Mouse (Mus musculus) spleen, postnatal 14 days (tissue): ENCODE measurements around the gene Tbc1d5.

Source experiments
- DNase-seq, 2 experiments: peaks; one replicate each; pipeline ENCODE4 v3.0.0; 2021 to 2022; ENCODE audit warnings: low spot score in 2 of 2

Tbc1d5 gene

DNA sequence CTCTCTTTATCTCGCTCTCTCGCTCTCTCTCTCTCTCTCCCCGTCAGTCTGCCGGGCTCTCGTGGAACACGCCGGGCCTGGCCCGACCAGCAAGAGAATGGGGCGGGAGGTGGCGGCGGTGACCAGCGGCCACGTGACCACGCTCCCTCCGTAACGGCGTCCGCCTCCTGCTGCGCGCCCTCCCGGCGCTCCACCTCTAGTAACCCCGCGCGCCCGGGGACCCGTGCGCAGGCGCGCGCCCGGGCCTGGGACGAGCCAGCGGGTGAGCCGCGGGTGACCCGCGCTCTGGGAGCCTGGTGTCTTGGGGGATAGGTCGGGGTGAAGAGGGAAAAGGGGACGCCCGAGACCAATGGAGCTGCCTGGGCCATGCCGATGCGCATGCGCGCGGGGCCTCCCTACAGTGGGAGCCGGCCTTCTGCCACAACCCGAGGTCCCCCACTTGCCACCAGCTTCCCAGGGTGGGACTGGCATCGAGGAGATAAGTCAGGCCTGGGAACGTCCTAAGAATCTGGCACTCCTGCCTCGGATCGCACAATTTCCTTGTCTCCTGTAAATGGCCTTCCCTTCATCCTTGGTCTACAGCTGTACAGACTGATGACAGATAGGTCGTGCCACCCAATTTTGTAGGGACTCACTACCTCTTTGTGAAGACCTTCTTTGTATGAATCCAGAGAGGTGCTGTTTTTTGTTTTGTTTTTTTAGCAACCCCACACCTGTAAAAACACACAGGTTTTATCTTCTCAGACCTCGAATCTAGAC lies at the start of gene Tbc1d5:
Tbc1d5 (minus strand) TSS at position 158 of the 759 bp plus-strand sequence.
- peak; percentile 80 to 86 for DNase-seq

DNA sequence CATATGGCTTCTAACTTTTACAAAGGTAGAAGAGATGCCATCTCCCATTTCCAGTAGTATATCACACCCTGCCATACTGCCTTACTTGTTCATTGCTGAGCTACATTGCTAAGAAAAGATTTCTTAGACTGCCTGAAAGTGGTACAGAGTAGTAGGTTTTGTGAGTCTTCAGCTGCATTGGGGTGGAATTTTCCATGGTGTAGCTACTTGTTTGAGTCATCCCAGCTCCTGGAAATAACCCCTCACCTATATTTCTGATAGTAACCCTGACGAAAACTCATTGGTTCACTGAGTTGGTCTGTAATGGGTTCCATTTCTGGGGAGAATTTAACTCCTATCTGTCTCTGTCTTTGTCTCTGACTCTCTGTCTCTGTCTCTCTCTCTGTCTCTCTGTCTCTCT lies 46.9 kb upstream of the Tbc1d5 start:
- no peak for DNase-seq

DNA sequence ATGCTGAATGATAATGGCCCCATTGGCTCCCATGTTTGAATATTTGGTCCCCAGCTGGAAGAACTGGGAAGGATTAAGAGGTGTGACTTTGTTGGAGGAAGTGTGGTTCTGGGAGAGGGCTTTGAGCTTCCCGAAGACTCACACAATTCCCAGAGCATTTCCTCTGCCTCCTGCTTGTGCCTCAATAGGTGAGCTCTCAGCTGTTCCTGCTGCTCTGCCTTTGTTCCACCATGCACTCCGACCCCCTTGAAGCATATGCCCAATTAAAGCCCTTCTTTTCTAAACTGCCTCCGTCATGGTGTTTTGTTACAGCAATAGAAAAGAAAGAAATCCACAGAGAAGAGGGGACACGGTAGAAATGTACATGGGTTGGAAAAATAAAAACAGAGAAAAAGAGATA lies 44.0 kb upstream of the Tbc1d5 start:
- DNase-seq = no peak

DNA sequence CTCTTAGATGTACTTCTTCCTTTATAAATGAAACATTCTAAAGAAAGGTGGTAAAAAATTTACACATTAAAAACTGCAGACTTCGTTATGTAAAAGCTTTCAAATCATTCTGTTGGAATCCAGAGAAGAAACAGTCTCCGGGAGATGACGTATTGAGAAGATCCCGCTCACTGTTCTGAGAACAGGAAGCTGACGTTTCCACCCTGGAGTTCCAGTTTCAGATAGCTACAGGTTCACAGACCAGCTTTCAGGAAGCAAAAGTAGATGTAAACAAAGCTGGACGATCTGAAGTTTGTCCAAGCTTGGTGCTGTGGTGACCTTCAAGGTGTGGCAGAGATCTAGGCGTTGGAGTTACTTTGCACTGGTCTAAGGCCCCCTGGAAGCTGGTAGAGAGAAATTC lies 41.9 kb upstream of the Tbc1d5 start:
- DNase-seq = no peak

DNA sequence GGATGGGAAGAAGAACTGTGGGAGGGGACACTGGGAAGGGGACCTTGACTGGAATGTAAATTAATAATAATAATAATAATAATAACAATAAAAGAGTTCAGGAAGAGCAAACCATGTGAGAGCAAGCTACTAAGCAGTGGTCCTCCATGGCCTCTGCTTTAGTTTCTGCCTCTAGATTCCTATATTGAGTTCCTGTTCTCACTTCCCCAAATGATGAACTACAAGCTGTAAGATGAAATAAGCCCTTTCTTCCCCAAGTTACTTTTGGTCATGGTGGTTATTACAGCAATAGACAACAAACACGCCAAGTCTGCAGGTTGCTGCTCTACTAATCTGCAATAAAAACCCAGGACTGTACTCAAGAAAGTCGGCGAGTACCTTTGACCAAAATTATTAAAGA lies 40.7 kb upstream of the Tbc1d5 start:
- DNase-seq = no peak

DNA sequence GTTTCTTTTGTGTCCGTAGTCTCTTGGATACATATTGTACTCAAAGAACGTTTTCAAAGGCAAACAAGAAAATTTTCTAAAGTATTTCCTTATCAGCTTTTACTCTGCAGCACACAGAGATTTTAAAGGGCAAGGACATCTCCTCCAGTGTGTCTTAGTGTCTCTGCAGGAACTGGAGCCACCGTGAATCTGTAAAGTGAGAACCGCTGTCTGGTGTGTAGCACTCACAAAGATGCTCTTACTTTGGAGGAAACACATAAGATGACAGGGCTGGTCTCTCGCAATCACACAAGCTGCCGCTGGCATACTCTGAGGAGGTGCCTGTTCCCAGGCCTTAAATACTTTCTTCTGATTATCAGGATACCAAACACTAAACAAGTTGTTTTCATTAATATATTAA lies 37.3 kb upstream of the Tbc1d5 start:
- DNase-seq = no peak

DNA sequence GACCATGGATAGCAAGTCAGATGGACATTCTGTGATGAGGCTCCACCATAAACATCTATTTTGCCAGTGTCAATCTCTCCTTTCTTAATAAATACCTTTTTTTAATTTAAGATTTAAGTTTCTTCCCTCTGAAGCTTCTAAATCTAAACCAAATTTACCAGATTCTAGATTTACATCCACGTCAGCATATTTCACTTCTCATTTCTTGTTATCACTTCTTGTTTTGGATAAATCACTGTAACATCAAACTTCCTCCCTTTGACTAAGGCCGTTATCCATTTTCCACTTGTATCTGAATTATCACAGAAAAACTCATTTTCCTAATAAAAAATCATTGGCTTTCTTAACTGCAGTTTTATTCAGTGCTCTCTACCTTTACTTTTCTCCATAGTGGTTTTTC lies 30.4 kb upstream of the Tbc1d5 start:
- no peak for DNase-seq

DNA sequence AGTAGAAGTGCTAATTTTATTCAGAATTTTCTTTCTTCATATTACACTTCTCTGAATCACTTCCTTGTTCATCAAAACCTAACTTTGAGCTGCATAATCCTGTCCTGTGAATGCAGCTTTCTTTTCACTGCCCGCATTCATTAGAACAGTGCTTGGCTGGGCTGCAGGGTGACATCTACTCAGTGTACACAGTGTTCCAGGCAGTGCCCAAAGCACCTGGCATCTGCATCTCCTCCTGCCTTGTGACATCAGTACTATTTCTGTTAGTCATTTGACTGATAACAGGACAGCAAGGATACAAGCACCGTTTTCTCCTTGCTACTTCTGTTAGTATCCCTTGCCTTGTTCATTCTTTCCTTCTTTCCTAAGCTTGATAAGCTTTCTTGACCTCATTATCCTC lies 25.5 kb upstream of the Tbc1d5 start:
- no peak for DNase-seq

DNA sequence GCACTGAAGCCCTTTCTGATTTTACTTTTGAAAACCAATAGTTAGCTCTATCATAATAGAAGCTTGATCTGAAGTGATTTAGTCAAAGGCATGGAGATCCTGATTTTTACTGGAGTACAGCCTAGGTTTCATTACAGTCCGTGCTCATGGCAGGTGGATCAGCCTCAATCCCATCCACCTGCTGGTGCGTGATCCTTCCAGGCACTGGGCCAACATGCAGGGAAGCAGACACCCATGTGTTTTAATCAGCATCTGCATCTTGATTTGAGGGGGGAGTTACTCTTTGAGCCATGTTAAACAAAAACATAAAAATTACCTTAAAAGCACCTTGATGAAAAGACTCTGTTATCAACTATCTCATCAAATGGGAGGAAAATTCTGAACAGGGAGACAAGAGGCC lies 16.4 kb upstream of the Tbc1d5 start:
- no peak for DNase-seq

DNA sequence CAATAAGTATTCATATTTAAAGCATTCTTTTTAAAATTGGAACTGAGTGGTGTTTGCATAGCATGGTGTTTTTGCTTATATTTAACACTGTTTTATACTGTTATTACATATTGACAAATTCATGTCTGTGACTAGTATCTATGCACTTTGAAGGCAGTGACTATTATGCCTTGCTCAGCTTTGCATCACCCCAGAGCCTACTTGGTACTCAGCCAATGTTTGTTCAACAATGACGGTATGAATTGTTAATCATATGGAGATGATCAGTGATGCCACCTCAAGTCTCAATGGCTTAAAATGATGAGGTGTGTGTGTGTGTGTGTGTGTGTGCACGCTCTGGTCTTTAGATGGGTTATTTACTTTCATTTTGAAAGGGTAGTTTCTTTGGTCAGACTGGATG lies 15.6 kb upstream of the Tbc1d5 start:
- no peak for DNase-seq

DNA sequence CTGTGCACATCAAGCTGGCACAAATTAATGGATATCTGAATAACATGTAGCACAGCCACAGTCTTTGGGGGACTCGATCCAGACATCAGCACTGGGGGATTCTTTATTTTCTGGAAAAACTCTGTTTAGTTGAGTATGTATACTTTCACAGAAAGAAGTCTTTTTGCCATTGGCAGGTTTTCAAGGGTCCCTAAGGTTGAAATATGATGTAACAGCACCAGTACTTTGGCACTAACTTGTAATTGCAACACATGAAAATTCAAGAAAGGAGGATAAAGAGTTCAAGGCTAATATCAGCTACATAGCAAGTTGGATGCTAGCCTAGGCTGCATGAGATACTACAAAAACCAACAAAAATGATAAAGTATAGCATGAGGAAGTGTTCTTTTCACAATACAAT lies 12.2 kb upstream of the Tbc1d5 start:
- DNase-seq = no peak

DNA sequence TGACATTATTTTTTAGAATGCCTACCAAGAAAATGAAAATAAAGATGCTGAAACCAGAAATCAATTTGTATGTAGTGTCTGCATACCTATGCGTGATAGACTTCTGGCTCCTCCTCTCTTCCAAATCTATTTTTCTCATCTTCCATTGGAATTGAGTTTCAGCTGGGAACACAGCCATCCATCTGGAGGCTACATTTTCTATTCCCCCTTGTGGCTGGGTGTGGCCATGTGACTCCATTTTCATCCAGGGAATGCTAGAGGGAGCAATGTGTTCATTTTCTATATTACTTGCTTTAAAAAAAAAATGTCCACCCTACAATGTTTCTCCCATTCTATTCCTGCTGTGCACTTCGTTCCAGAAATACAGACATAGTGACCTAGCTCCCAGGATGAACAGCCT lies 3.6 kb upstream of the Tbc1d5 start:
- no peak for DNase-seq

DNA sequence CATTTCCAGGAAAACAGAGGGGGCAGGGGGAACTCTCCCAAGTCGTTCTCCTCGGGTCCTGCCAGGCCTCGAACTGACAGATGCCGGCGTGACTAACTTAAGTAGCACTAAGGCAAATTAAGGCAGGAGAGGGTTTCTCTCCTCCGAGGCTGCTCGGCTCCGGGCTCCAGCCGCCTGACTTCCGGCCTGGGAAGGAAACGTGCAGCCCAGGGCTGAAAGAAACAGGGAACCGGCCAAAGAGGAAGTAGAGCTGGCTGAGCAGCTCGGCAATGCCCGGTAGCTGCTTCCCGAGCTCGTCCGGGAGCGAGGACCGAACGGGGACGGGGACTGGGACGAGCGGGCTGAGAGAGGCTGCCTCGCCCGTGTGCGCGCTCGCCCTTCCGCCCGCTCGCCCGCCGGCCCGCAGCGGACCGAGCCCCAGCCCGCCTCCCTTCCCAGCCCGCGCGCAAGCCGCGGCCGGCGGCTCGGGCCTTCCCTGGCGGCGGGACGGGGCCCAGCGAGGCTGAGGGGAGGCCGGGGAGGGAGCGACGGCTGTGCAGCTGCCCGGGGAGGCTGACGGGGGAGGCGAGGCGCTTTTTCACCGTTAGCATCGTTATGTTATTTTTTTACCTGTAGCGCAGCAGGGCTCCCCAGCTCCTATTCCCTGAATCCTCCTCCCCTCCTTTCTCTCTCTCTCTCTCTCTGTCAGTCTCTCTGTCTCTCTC lies 509 bp downstream of the Tbc1d5 start:
- DNase-seq = peak; percentile 39 to 44

DNA sequence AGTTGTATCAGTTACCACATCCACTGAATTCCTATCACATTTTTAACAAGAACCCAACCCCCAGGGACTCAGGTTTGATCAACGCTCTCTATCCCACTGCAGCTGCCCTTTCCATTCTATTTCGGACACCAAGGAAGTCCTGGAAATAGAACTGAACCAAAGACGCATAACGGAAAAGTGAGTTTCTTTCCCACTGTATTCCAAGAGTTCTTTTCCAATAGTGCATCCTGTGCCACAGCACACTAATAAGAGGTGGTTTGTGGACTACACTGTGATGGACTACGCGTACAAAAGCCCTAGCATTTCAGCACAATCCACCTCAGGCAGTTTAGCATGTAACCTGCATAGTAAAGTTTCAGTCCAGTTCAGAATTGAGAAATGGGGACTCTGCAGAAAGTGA lies 1.2 kb downstream of the Tbc1d5 start:
- no peak for DNase-seq

DNA sequence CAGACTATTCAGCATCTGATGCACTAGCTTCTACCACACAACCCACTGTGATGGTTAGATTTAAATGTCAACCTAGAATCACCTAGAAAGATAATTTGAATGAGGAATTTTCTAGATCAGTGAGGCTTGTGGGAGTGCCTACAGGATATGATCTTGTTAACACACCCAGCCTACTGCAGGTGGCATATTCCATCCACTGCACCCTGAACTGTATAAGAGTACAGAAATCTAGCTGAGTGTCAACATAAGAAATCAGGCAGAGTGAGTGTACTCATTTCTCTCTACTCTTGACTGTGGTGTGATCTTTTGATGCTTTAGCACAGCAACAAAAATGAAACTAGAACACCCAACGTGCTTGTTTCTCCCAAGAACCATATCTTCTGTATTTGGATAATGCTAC lies 6.8 kb downstream of the Tbc1d5 start:
- no peak for DNase-seq

DNA sequence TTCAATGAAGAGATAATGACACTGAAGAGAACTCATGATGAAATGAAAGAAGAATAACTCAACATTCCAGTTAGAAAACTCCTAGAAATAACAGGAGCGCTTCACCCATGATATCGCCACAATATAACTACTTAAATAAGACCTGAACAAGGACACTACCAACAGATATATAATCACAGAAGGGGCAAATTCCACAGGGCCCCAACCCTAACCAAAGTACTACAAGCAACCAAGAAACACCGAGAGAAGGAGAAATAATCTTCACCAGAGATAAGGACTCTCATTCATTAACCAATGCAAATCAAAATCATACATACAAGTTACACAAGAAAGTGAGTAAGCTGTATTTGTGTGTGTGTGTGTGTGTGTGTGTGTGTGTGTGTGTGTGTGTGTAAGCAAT lies 7.6 kb downstream of the Tbc1d5 start:
- no peak for DNase-seq

DNA sequence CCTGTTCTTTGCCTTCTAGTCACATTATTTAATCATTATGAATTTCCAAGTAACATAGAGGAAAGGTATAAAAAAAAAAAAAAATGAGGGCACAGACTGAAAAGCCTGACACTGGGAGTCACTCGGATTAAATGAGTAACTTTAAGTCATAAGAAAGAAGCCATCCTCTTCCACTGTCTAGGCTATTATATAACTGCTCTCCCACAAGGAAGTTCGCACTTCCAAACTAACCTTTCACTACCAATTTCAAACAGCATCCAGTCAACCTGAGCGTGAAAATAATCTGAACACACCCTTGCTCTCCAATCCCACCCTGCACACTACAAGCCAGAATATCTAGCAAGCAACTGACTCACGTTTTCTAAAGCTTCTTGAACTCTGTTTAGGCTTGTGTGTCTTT lies 9.2 kb downstream of the Tbc1d5 start:
- DNase-seq = no peak

DNA sequence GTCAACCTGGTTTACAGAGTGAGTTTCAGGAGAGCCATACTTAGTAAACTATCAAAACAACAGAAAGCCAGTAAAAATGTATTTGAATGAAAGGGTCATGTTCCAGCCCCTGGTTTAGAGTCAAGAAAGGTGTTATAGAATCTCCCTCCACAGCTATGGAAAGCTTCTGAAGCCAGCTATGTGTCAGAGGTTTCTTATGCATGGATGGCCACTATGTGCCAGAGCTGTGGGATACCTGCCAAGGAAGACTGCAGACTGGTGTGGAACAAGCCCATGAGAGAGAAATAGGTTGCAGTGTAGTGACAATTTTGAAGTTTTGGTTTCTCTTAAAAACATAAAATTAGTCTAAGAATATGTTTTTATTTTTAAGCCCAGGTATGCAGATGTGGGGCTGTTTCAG lies 16.8 kb downstream of the Tbc1d5 start:
- DNase-seq = no peak

DNA sequence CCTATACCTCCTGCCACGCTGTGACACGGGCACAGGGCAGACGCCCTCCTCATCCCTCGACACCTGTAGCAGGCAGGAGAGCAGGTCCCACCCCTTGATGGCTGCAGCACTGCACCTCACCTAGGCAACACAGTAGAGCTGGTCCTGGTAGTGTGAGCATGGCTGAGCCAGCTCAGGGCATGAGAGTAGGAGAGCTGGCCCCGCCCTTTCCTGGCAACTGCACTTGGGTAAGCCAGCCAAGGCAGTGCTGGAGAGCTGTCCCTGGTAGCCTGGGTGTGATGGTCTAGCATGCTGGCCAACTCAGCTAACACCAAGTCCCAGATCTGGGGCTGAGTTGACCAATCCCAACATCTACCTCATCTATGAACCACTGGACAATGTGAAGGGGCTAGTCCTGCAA lies 19.9 kb downstream of the Tbc1d5 start:
- DNase-seq = no peak

DNA sequence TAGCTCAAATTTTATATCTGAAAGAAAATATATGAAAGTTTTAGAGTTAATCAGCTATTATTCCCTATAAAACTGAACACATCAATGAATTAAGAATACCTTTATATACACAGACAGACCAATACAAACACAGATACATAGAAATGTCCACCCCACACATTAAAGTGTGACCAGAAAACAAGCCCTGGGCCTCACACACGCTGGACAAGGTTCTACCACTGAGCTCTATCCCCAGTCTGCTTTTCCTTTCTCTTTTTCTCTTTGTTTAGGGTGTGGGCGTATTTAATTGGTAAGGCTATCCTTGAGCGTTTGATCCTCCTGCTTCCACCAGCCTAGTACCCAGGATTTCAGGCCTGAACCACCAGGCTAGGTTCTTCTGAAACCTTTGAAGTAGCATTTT lies 28.2 kb downstream of the Tbc1d5 start:
- no peak for DNase-seq

DNA sequence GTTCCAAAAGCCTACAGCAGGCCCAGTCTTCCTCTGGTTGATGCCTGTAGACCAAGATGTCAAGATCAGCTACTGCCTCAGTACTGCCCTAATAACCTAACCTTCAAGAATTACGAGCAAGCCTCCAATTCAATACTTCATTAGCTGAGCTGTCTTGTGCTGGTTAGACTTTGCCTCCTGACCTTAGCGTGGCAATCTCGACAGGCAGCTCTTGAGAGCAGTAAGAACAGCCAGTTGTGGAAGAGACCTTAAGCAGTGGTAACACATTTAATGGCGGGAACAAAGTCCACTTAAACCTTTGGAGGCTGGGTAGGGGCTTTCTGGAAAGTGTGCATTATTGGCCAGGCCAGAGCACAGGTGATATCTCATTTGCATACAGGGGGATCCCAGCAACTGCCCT lies 34.2 kb downstream of the Tbc1d5 start:
- no peak for DNase-seq

DNA sequence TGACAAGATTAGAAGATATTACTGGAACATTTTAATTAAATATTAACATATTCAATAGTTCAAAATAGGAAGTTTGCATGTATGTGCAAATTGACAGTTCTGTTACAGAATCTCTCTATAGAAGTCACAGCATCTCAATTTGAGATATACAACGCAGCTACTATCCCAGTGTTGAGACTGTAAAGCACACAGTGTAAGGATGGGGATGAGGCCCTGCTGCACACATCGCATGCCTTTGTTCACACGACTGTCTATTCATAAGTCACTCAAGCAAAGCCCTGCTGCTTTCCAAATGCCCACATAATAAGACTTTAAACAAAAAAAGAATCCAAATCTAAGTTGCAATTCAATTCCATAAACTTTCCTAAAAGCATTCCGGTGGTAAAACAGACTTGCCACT lies 37.1 kb downstream of the Tbc1d5 start:
- no peak for DNase-seq

DNA sequence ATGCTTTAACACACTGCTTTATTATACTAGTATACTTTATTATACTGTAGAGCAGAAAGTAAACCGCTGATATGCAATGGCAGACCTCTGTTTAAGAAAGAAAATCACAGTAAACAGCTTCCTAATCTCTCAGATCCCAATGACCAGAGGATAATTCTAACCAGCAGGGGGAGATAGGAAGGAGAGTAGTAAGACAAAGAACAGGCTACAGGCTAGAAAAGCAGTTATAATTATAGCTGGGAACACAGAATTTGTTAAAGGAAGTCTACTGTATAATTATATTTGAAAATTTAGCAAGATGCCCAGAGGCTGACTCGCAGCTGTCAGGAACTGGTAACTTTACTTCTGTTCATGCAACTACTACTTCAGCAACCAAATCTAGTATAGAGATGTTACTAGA lies 68.0 kb downstream of the Tbc1d5 start:
- no peak for DNase-seq

DNA sequence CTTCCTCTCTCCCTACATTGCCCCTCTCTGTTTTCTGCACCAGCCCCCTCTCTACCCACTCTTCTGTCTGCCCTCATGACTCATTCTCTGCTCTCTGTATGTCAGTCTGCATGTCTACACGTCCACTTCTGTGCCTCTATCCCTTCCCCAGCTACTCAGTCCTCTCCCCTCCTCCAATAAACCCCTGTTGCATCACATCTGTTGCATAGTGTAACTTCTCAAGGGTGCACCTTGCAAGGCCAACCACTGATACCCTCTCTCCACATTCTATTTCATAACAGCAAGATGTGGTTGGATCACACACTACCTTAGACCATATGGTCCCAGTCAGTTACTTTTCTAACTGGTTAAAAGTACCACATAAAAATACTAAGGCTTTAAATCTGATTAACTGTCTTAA lies 74.9 kb downstream of the Tbc1d5 start:
- no peak for DNase-seq
